Mouse (Mus musculus): Measurements from ENCODE around the gene Polm. TPM values are rescaled to one million over a fixed set of nuclear protein-coding genes. Genes with fewer than 3 reads are reported as not detected.
A peak's percentile ranks its signal among the peaks of the same experiment; 100 is the strongest.

Polm gene
- polyA plus RNA-seq, 1 experiment = 14.7 TPM

GRCm38 (mm10) chr11:5799621-5800490 lies 38.0 kb downstream of the Polm start:
- no peaks in the 10 kb centered on the region for H3K27me3 ChIP-seq (replicated peaks; ENCODE audit: control insufficient read depth, insufficient read depth, low read length)
- peak; percentile 15 for DNase-seq
- TF ChIP-seq POLR2A (IDR thresholded peaks at IDR 0.05; ENCODE audit: low read depth, low read length) (no peak), CTCF (conservative IDR thresholded peaks at IDR 0.05; ENCODE audit: insufficient read depth, insufficient read length, low read depth, low read length) (no peak)
- WGBS = 62% methylated on average over 17 of the region's 17 CpGs
- no peak overlapping the region for H3K4me3 ChIP-seq (ENCODE audit: insufficient read depth, low read depth, low read length)
- no peak overlapping the region for H3K27ac ChIP-seq (ENCODE audit: insufficient read depth, low read depth, low read length)
- 0 out of 2 replicates have a peak, but pooled peaks cover 4% of the 10 kb centered on the region for H3K4me1 ChIP-seq (ENCODE audit: control insufficient read depth, insufficient read depth, low read length)
- H3K36me3 ChIP-seq (ENCODE audit: control insufficient read depth, insufficient read depth, low read length) = no peaks in the 10 kb centered on the region

- no peaks in the 10 kb centered on the region for H3K36me3 ChIP-seq (ENCODE audit: control insufficient read depth, insufficient read depth, low read length)
- H3K27ac ChIP-seq (ENCODE audit: insufficient read depth, low read depth, low read length) = no peak overlapping the region
- DNase-seq = no peak
- TF ChIP-seq CTCF (conservative IDR thresholded peaks at IDR 0.05; ENCODE audit: insufficient read depth, insufficient read length, low read depth, low read length) = no peak
- no peak for TF ChIP-seq POLR2A (IDR thresholded peaks at IDR 0.05; ENCODE audit: low read depth, low read length)
- 66% methylated on average over 5 of the region's 5 CpGs for WGBS
- H3K4me1 ChIP-seq (ENCODE audit: control insufficient read depth, insufficient read depth, low read length) = 0 out of 2 replicates have a peak, but pooled peaks cover 4% of the 10 kb centered on the region
- no peak overlapping the region for H3K4me3 ChIP-seq (ENCODE audit: insufficient read depth, low read depth, low read length)
- no peaks in the 10 kb centered on the region for H3K27me3 ChIP-seq (replicated peaks; ENCODE audit: control insufficient read depth, insufficient read depth, low read length)
These were observed 39.9 kb downstream of the Polm start for GRCm38 (mm10) chr11:5797928-5798327.

GRCm38 (mm10) chr11:5797371-5797770 lies 40.4 kb downstream of the Polm start:
- Histone ChIP-seq H3K4me1 (ENCODE audit: control insufficient read depth, insufficient read depth, low read length) (0 out of 2 replicates have a peak, but pooled peaks cover 4% of the 10 kb centered on the region), H3K27ac (ENCODE audit: insufficient read depth, low read depth, low read length) (no peak overlapping the region), H3K27me3 (replicated peaks; ENCODE audit: control insufficient read depth, insufficient read depth, low read length) (no peaks in the 10 kb centered on the region), H3K36me3 (ENCODE audit: control insufficient read depth, insufficient read depth, low read length) (no peaks in the 10 kb centered on the region), H3K4me3 (ENCODE audit: insufficient read depth, low read depth, low read length) (no peak overlapping the region)
- DNase-seq = no peak
- WGBS = 56% methylated on average over 11 of the region's 11 CpGs
- TF ChIP-seq POLR2A (IDR thresholded peaks at IDR 0.05; ENCODE audit: low read depth, low read length) (no peak), CTCF (conservative IDR thresholded peaks at IDR 0.05; ENCODE audit: insufficient read depth, insufficient read length, low read depth, low read length) (no peak)

GRCm38 (mm10) chr11:5796939-5797338 lies 40.9 kb downstream of the Polm start:
- DNase-seq = no peak
- Histone ChIP-seq H3K36me3 (ENCODE audit: control insufficient read depth, insufficient read depth, low read length) (no peaks in the 10 kb centered on the region), H3K4me1 (ENCODE audit: control insufficient read depth, insufficient read depth, low read length) (0 out of 2 replicates have a peak, but pooled peaks cover 4% of the 10 kb centered on the region), H3K27ac (ENCODE audit: insufficient read depth, low read depth, low read length) (no peak overlapping the region), H3K4me3 (ENCODE audit: insufficient read depth, low read depth, low read length) (no peak overlapping the region), H3K27me3 (replicated peaks; ENCODE audit: control insufficient read depth, insufficient read depth, low read length) (no peaks in the 10 kb centered on the region)
- TF ChIP-seq CTCF (conservative IDR thresholded peaks at IDR 0.05; ENCODE audit: insufficient read depth, insufficient read length, low read depth, low read length) (no peak), POLR2A (IDR thresholded peaks at IDR 0.05; ENCODE audit: low read depth, low read length) (no peak)
- 74% methylated on average over 15 of the region's 15 CpGs for WGBS

GRCm38 (mm10) chr11:5795706-5796105 lies 42.1 kb downstream of the Polm start:
- H3K36me3 ChIP-seq (ENCODE audit: control insufficient read depth, insufficient read depth, low read length) = no peaks in the 10 kb centered on the region
- TF ChIP-seq POLR2A (IDR thresholded peaks at IDR 0.05; ENCODE audit: low read depth, low read length) (no peak), CTCF (conservative IDR thresholded peaks at IDR 0.05; ENCODE audit: insufficient read depth, insufficient read length, low read depth, low read length) (no peak)
- no peak overlapping the region for H3K27ac ChIP-seq (ENCODE audit: insufficient read depth, low read depth, low read length)
- 93% methylated on average over 7 of the region's 7 CpGs for WGBS
- H3K4me3 ChIP-seq (ENCODE audit: insufficient read depth, low read depth, low read length) = no peak overlapping the region
- H3K4me1 ChIP-seq (ENCODE audit: control insufficient read depth, insufficient read depth, low read length) = 0 out of 2 replicates have a peak, but pooled peaks cover under 1% of the 10 kb centered on the region
- no peaks in the 10 kb centered on the region for H3K27me3 ChIP-seq (replicated peaks; ENCODE audit: control insufficient read depth, insufficient read depth, low read length)
- DNase-seq = no peak

- no peak for TF ChIP-seq POLR2A (IDR thresholded peaks at IDR 0.05; ENCODE audit: low read depth, low read length)
- no peak for TF ChIP-seq CTCF (conservative IDR thresholded peaks at IDR 0.05; ENCODE audit: insufficient read depth, insufficient read length, low read depth, low read length)
- Histone ChIP-seq H3K27me3 (replicated peaks; ENCODE audit: control insufficient read depth, insufficient read depth, low read length) (no peaks in the 10 kb centered on the region), H3K27ac (ENCODE audit: insufficient read depth, low read depth, low read length) (no peak overlapping the region), H3K36me3 (ENCODE audit: control insufficient read depth, insufficient read depth, low read length) (no peaks in the 10 kb centered on the region), H3K4me1 (ENCODE audit: control insufficient read depth, insufficient read depth, low read length) (no peaks in the 10 kb centered on the region), H3K4me3 (ENCODE audit: insufficient read depth, low read depth, low read length) (no peak overlapping the region)
- no peak for DNase-seq
- 87% methylated on average over 9 of the region's 9 CpGs for WGBS
These were observed 42.5 kb downstream of the Polm start for GRCm38 (mm10) chr11:5795290-5795689.

GRCm38 (mm10) chr11:5790431-5790830 lies 47.4 kb downstream of the Polm start:
- no peaks in the 10 kb centered on the region for H3K36me3 ChIP-seq (ENCODE audit: control insufficient read depth, insufficient read depth, low read length)
- H3K4me1 ChIP-seq (ENCODE audit: control insufficient read depth, insufficient read depth, low read length) = peaks cover 5% of the 10 kb centered on the region
- no peak overlapping the region for H3K4me3 ChIP-seq (ENCODE audit: insufficient read depth, low read depth, low read length)
- WGBS = 73% methylated on average over 1 of the region's 1 CpGs
- no peak for DNase-seq
- no peak overlapping the region for H3K27ac ChIP-seq (ENCODE audit: insufficient read depth, low read depth, low read length)
- no peaks in the 10 kb centered on the region for H3K27me3 ChIP-seq (replicated peaks; ENCODE audit: control insufficient read depth, insufficient read depth, low read length)
- TF ChIP-seq CTCF (conservative IDR thresholded peaks at IDR 0.05; ENCODE audit: insufficient read depth, insufficient read length, low read depth, low read length) (no peak), POLR2A (IDR thresholded peaks at IDR 0.05; ENCODE audit: low read depth, low read length) (no peak)

Data from kidney, adult 2 months (tissue).